Mouse (Mus musculus) stomach, embryonic 14.5 days (tissue): Measurements from ENCODE around the gene Cd59b. TPM values are rescaled to one million over a fixed set of nuclear protein-coding genes. Genes with fewer than 3 reads are reported as not detected.

ENCODE experiments used
- ATAC-seq: fragments of 200-750 bp; cut with Nextera tagmentation; 2 replicates; pipeline ENCODE4 v1.8.0; 2017; ENCODE audit warnings: low read depth, moderate TSS enrichment; ENCODE audit not compliant: insufficient number of reproducible peaks, insufficient read depth, low FRiP score
- H3K27ac ChIP-seq: fragments of 300-500 bp; sonication (generic); 2 replicates; pipeline ENCODE4 v1.5.1; 2014; ENCODE audit warnings: mild to moderate bottlenecking, low read length, moderate library complexity, mixed read lengths
- H3K27me3 ChIP-seq: fragments of 300-500 bp; sonication (generic); 2 replicates; pipeline ENCODE4 v1.6.1; 2014; ENCODE audit warnings: low read length, control low read depth, mixed read lengths; ENCODE audit not compliant: control insufficient read depth, insufficient read depth
- H3K36me3 ChIP-seq: fragments of 300-500 bp; sonication (generic); 2 replicates; pipeline ENCODE4 v1.6.1; 2014; ENCODE audit warnings: mild to moderate bottlenecking, control low read depth, low read length, moderate library complexity, mixed read lengths; ENCODE audit not compliant: control insufficient read depth, insufficient read depth
- H3K4me1 ChIP-seq: fragments of 300-500 bp; sonication (generic); 2 replicates; pipeline ENCODE4 v1.6.1; 2014; ENCODE audit warnings: low read length, control low read depth, mixed read lengths; ENCODE audit not compliant: control insufficient read depth, insufficient read depth
- H3K4me2 ChIP-seq: fragments of 300-500 bp; sonication (generic); replicated peaks from 2 replicates; pipeline ENCODE4 v1.6.1; 2014; ENCODE audit warnings: low read depth, low read length, control low read depth
- H3K4me3 ChIP-seq: fragments of 300-500 bp; sonication (generic); 2 replicates; pipeline ENCODE4 v1.5.1; 2014; ENCODE audit warnings: low read depth, low read length, control low read depth
- H3K9ac ChIP-seq: fragments of 300-500 bp; sonication (generic); replicated peaks from 2 replicates; pipeline ENCODE4 v1.6.1; 2014; ENCODE audit warnings: low read depth, mild to moderate bottlenecking, control low read depth, low read length, moderate library complexity, mixed read lengths
- H3K9me3 ChIP-seq: fragments of 300-500 bp; sonication (generic); 2 replicates; pipeline ENCODE4 v1.6.1; 2016; ENCODE audit warnings: low read depth, low read length, control low read depth; ENCODE audit not compliant: control insufficient read depth
- WGBS: fragments of 180-500 bp; shearing (Covaris S2); extraction: QIAGEN DNeasy Blood & Tissue Kit; methylation state at CpG from one replicate; pipeline ENCODE4 v1.1.7; 2014; 5-methylcytosine and 5-hydroxymethylcytosine counted together
- polyA plus RNA-seq: library from polyadenylated mRNA; unstranded; fragments of >200 nt; fragmentation: Nextera tagmentation; extraction: Ambion mirVana; gene quantifications from 2 replicates; pipeline ENCODE4 v1.2.1, GENCODE M21; 2014

Gene Cd59b
- polyA plus RNA-seq, 1 experiment from 2014 or later, result 6.7 TPM

GRCm38 (mm10) chr2:104128803-104129531 is 59.3 kb downstream of the Cd59b start:
- no peaks in the 10 kb centered on the region for H3K27me3 ChIP-seq
- H3K36me3 ChIP-seq, result no peaks in the 10 kb centered on the region
- peak; percentile 69 for ATAC-seq
- WGBS, result 76% methylated on average over 13 of the region's 13 CpGs
- H3K9me3 ChIP-seq, result no peaks in the 10 kb centered on the region
- H3K9ac ChIP-seq, result no peak overlapping the region
- no peak overlapping the region for H3K4me2 ChIP-seq
- H3K4me3 ChIP-seq, result no peak overlapping the region
- H3K27ac ChIP-seq, result no peak overlapping the region; the same call in 1 of the 2 replicates
- 0 out of 2 replicates have a peak, but pooled peaks cover 3% of the 10 kb centered on the region for H3K4me1 ChIP-seq

GRCm38 (mm10) chr2:104130165-104130564 is 60.5 kb downstream of the Cd59b start:
- Histone ChIP-seq H3K9me3 (no peaks in the 10 kb centered on the region), H3K27me3 (no peaks in the 10 kb centered on the region), H3K9ac (no peak overlapping the region), H3K4me2 (no peak overlapping the region), H3K4me1 (0 out of 2 replicates have a peak, but pooled peaks cover 3% of the 10 kb centered on the region), H3K36me3 (no peaks in the 10 kb centered on the region), H3K4me3 (no peak overlapping the region), H3K27ac (0 out of 2 replicates have a peak overlapping the region, but pooled peaks have one; percentile 11)
- WGBS, result 69% methylated on average over 6 of the region's 6 CpGs
- ATAC-seq, result peak; percentile 59; the same call in 1 of the 2 replicates

GRCm38 (mm10) chr2:104130969-104131368 is 61.3 kb downstream of the Cd59b start:
- no peak overlapping the region for H3K4me2 ChIP-seq
- H3K4me1 ChIP-seq, result 0 out of 2 replicates have a peak, but pooled peaks cover 3% of the 10 kb centered on the region
- no peaks in the 10 kb centered on the region for H3K9me3 ChIP-seq
- H3K36me3 ChIP-seq, result no peaks in the 10 kb centered on the region
- H3K27me3 ChIP-seq, result no peaks in the 10 kb centered on the region
- no peak overlapping the region for H3K4me3 ChIP-seq
- no peak overlapping the region for H3K27ac ChIP-seq
- no peak overlapping the region for H3K9ac ChIP-seq
- no peak for ATAC-seq
- WGBS, result 60% methylated on average over 3 of the region's 3 CpGs

GRCm38 (mm10) chr2:104132266-104132859 is 62.7 kb downstream of the Cd59b start:
- no peak for ATAC-seq
- Histone ChIP-seq H3K4me3 (no peak overlapping the region), H3K9me3 (no peaks in the 10 kb centered on the region), H3K4me1 (0 out of 2 replicates have a peak, but pooled peaks cover 3% of the 10 kb centered on the region), H3K9ac (no peak overlapping the region), H3K4me2 (no peak overlapping the region), H3K27me3 (no peaks in the 10 kb centered on the region), H3K27ac (no peak overlapping the region), H3K36me3 (no peaks in the 10 kb centered on the region)
- 72% methylated on average over 7 of the region's 7 CpGs for WGBS

- Histone ChIP-seq H3K4me2 (no peak overlapping the region), H3K27ac (no peak overlapping the region), H3K4me1 (0 out of 2 replicates have a peak, but pooled peaks cover 3% of the 10 kb centered on the region), H3K4me3 (no peak overlapping the region), H3K9ac (no peak overlapping the region), H3K36me3 (no peaks in the 10 kb centered on the region), H3K9me3 (no peaks in the 10 kb centered on the region), H3K27me3 (no peaks in the 10 kb centered on the region)
- ATAC-seq, result no peak
- WGBS, result 26% methylated on average over 12 of the region's 12 CpGs
Measured at GRCm38 (mm10) chr2:104133042-104133810, 63.6 kb downstream of the Cd59b start.

- WGBS, result 46% methylated on average over 8 of the region's 8 CpGs
- H3K27me3 ChIP-seq, result no peaks in the 10 kb centered on the region
- H3K27ac ChIP-seq, result no peak overlapping the region
- H3K4me2 ChIP-seq, result no peak overlapping the region
- H3K36me3 ChIP-seq, result no peaks in the 10 kb centered on the region
- H3K4me3 ChIP-seq, result no peak overlapping the region
- peak; percentile 39; the same call in 1 of the 2 replicates for ATAC-seq
- H3K9ac ChIP-seq, result no peak overlapping the region
- no peaks in the 10 kb centered on the region for H3K9me3 ChIP-seq
- H3K4me1 ChIP-seq, result 0 out of 2 replicates have a peak, but pooled peaks cover 3% of the 10 kb centered on the region
Measured at GRCm38 (mm10) chr2:104134150-104135056, 64.8 kb downstream of the Cd59b start.

- ATAC-seq, result no peak; the same call in 1 of the 2 replicates
- H3K9ac ChIP-seq, result no peak overlapping the region
- WGBS, result 59% methylated on average over 2 of the region's 2 CpGs
- H3K36me3 ChIP-seq, result no peaks in the 10 kb centered on the region
- no peak overlapping the region for H3K4me3 ChIP-seq
- H3K4me1 ChIP-seq, result no peaks in the 10 kb centered on the region
- H3K4me2 ChIP-seq, result no peak overlapping the region
- H3K27ac ChIP-seq, result no peak overlapping the region
- H3K27me3 ChIP-seq, result no peaks in the 10 kb centered on the region
- no peaks in the 10 kb centered on the region for H3K9me3 ChIP-seq
Measured at GRCm38 (mm10) chr2:104135920-104136319, 66.3 kb downstream of the Cd59b start.
